Mouse (Mus musculus): ENCODE measurements at regions not wholly inside any gene's neighbourhood (a gene's known extent, or its start where the extent isn't known, plus 50 kb on each side); places are given as distances from the start of the nearest gene placed in this dataset.

GRCm38 (mm10) chr4:152725423-152725822, 247.8 kb upstream of the Kcnab2 start:
- no peaks in the 10 kb centered on the region for H3K27me3 ChIP-seq (ENCODE audit: control insufficient read depth, insufficient read depth, low read length)
- WGBS = 59% methylated on average over 6 of the region's 6 CpGs
- H3K4me1 ChIP-seq (ENCODE audit: control insufficient read depth, insufficient read depth, insufficient read length, low read length) = no peaks in the 10 kb centered on the region
- TF ChIP-seq POLR2A (IDR thresholded peaks at IDR 0.05; ENCODE audit: low read depth, low read length) = no peak
- no peak for TF ChIP-seq CTCF (IDR thresholded peaks at IDR 0.05; ENCODE audit: extremely low read depth, insufficient read length, insufficient replicate concordance, low read depth, low read length)
- H3K27ac ChIP-seq (ENCODE audit: insufficient read depth, low read depth, low read length) = no peak overlapping the region
- no peaks in the 10 kb centered on the region for H3K36me3 ChIP-seq (ENCODE audit: control insufficient read depth, insufficient read depth, low read length)
- H3K4me3 ChIP-seq (ENCODE audit: low read depth, low read length) = no peak overlapping the region

- TF ChIP-seq CTCF (IDR thresholded peaks at IDR 0.05; ENCODE audit: extremely low read depth, insufficient read length, insufficient replicate concordance, low read depth, low read length) = no peak
- no peaks in the 10 kb centered on the region for H3K27me3 ChIP-seq (ENCODE audit: control insufficient read depth, insufficient read depth, low read length)
- no peak overlapping the region for H3K4me3 ChIP-seq (ENCODE audit: low read depth, low read length)
- no peaks in the 10 kb centered on the region for H3K4me1 ChIP-seq (ENCODE audit: control insufficient read depth, insufficient read depth, insufficient read length, low read length)
- no peak overlapping the region for H3K27ac ChIP-seq (ENCODE audit: insufficient read depth, low read depth, low read length)
- H3K36me3 ChIP-seq (ENCODE audit: control insufficient read depth, insufficient read depth, low read length) = no peaks in the 10 kb centered on the region
- 75% methylated on average over 7 of the region's 7 CpGs for WGBS
Measured at GRCm38 (mm10) chr4:152724741-152725140, 247.1 kb upstream of the Kcnab2 start.

DNA sequence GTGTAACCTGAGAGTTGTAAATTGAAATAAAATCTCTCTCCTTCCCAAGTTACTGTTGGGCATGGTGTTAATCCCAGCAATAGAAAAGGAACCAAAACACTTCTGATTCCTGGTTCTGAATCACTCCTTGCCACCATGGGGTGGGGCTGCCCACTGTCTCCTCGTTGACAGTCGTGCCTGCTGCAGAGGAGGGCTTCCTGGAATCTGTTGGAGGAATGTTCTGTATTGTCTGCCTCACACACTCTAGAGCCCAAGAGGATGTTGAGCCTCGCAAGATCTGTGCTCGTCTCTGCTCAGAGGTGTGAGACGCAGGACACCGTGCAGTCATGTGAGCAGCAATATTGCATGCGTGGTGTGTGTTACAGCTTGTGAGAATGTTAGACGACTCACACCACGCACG, 246.4 kb upstream of the Kcnab2 start:
- no peaks in the 10 kb centered on the region for H3K4me1 ChIP-seq (ENCODE audit: control insufficient read depth, insufficient read depth, insufficient read length, low read length)
- no peak overlapping the region for H3K27ac ChIP-seq (ENCODE audit: insufficient read depth, low read depth, low read length)
- H3K27me3 ChIP-seq (ENCODE audit: control insufficient read depth, insufficient read depth, low read length) = no peaks in the 10 kb centered on the region
- TF ChIP-seq CTCF (IDR thresholded peaks at IDR 0.05; ENCODE audit: extremely low read depth, insufficient read length, insufficient replicate concordance, low read depth, low read length) (no peak), POLR2A (IDR thresholded peaks at IDR 0.05; ENCODE audit: low read depth, low read length) (no peak)
- H3K4me3 ChIP-seq (ENCODE audit: low read depth, low read length) = no peak overlapping the region
- WGBS = 75% methylated on average over 10 of the region's 10 CpGs
- no peaks in the 10 kb centered on the region for H3K36me3 ChIP-seq (ENCODE audit: control insufficient read depth, insufficient read depth, low read length)

DNA sequence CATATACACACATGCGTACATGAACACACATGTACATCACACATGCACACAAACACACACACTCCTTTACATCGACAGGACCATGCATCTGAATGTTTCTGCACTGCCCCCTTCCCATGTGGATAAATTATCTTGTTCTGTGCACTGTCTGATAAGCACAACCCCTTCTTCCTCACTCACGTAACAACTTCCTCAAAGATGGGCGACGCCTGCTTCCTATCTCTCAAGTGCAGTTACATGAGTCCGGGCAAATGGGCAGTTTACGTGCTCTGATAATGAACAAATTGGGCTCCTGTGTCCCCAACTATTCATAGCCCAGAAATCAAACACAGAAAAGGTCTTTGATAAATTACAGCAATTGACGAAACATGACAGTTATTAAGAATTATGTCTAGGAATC, 242.9 kb upstream of the Kcnab2 start:
- Histone ChIP-seq H3K4me1 (ENCODE audit: control insufficient read depth, insufficient read depth, insufficient read length, low read length) (no peaks in the 10 kb centered on the region), H3K36me3 (ENCODE audit: control insufficient read depth, insufficient read depth, low read length) (no peaks in the 10 kb centered on the region), H3K27ac (ENCODE audit: insufficient read depth, low read depth, low read length) (no peak overlapping the region), H3K27me3 (ENCODE audit: control insufficient read depth, insufficient read depth, low read length) (no peaks in the 10 kb centered on the region), H3K4me3 (ENCODE audit: low read depth, low read length) (no peak overlapping the region)
- WGBS = 69% methylated on average over 8 of the region's 8 CpGs
- no peak for TF ChIP-seq CTCF (IDR thresholded peaks at IDR 0.05; ENCODE audit: extremely low read depth, insufficient read length, insufficient replicate concordance, low read depth, low read length)
- no peak for TF ChIP-seq POLR2A (IDR thresholded peaks at IDR 0.05; ENCODE audit: low read depth, low read length)

- 83% methylated on average over 15 of the region's 15 CpGs for WGBS
- Histone ChIP-seq H3K27ac (ENCODE audit: insufficient read depth, low read depth, low read length) (no peak overlapping the region), H3K27me3 (ENCODE audit: control insufficient read depth, insufficient read depth, low read length) (no peaks in the 10 kb centered on the region), H3K4me1 (ENCODE audit: control insufficient read depth, insufficient read depth, insufficient read length, low read length) (no peaks in the 10 kb centered on the region), H3K36me3 (ENCODE audit: control insufficient read depth, insufficient read depth, low read length) (no peaks in the 10 kb centered on the region), H3K4me3 (ENCODE audit: low read depth, low read length) (no peak overlapping the region)
- no peak for TF ChIP-seq POLR2A (IDR thresholded peaks at IDR 0.05; ENCODE audit: low read depth, low read length)
- no peak for TF ChIP-seq CTCF (IDR thresholded peaks at IDR 0.05; ENCODE audit: extremely low read depth, insufficient read length, insufficient replicate concordance, low read depth, low read length)
Measured at GRCm38 (mm10) chr4:152719416-152720127, 241.9 kb upstream of the Kcnab2 start.

DNA sequence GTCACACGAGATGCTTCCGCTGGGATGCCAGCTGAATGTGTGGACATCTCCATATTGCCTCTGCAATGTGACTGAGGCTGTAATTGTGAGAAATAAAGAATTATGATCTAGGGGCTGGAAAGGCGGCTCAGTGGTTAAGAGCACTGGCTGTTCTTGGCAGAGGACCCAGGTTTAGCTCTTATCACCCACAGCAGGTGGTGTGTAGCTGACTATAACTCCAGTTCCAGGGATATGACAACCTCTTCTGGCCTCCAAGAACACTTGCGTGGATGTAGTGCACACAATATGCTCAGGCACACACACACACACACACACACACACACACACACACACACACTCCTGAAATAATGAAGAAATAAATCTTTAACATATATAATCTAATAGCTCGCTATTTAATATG, 232.7 kb upstream of the Kcnab2 start:
- no peaks in the 10 kb centered on the region for H3K27me3 ChIP-seq (ENCODE audit: control insufficient read depth, insufficient read depth, low read length)
- no peaks in the 10 kb centered on the region for H3K4me1 ChIP-seq (ENCODE audit: control insufficient read depth, insufficient read depth, insufficient read length, low read length)
- TF ChIP-seq CTCF (IDR thresholded peaks at IDR 0.05; ENCODE audit: extremely low read depth, insufficient read length, insufficient replicate concordance, low read depth, low read length) = no peak
- no peak for TF ChIP-seq POLR2A (IDR thresholded peaks at IDR 0.05; ENCODE audit: low read depth, low read length)
- no peak overlapping the region for H3K27ac ChIP-seq (ENCODE audit: insufficient read depth, low read depth, low read length)
- 88% methylated on average over 5 of the region's 5 CpGs for WGBS
- H3K36me3 ChIP-seq (ENCODE audit: control insufficient read depth, insufficient read depth, low read length) = no peaks in the 10 kb centered on the region
- no peak overlapping the region for H3K4me3 ChIP-seq (ENCODE audit: low read depth, low read length)

DNA sequence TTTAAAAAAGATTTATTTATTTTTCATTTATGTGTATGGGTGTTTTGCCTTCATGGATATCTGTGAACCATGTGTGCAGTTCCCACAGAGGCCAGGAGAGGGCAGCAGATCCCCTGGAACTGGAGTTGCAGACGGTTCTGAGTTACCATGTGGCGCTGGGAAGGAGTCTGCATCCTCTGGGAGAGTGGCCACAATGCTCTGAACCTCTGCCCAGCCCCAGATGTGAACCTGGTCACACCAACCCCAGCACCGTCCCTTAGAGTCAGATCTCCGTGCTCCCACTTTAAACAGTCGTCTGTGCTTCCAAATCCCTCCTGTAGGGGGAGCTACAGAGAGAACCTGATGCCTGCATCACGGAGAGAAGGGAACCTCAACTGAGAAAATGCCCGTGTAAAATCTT, 222.5 kb upstream of the Kcnab2 start:
- Histone ChIP-seq H3K4me3 (ENCODE audit: low read depth, low read length) (no peak overlapping the region), H3K36me3 (ENCODE audit: control insufficient read depth, insufficient read depth, low read length) (no peaks in the 10 kb centered on the region), H3K27me3 (ENCODE audit: control insufficient read depth, insufficient read depth, low read length) (no peaks in the 10 kb centered on the region), H3K27ac (ENCODE audit: insufficient read depth, low read depth, low read length) (no peak overlapping the region), H3K4me1 (ENCODE audit: control insufficient read depth, insufficient read depth, insufficient read length, low read length) (no peaks in the 10 kb centered on the region)
- 78% methylated on average over 7 of the region's 7 CpGs for WGBS
- no peak for TF ChIP-seq POLR2A (IDR thresholded peaks at IDR 0.05; ENCODE audit: low read depth, low read length)
- no peak for TF ChIP-seq CTCF (IDR thresholded peaks at IDR 0.05; ENCODE audit: extremely low read depth, insufficient read length, insufficient replicate concordance, low read depth, low read length)
